Mouse (Mus musculus): ENCODE data around the gene Gsta2. TPM values are rescaled to one million over a fixed set of nuclear protein-coding genes. Genes with fewer than 3 reads are reported as not detected.
"Not testable (repeated sequence)": the region's sequence is repeated elsewhere in the genome, so short reads cannot be mapped to it uniquely, and the experiment has no call there.

The Gsta2 gene
- polyA plus RNA-seq, 1 experiment from 2014 or later, result 31.3 TPM

DNA sequence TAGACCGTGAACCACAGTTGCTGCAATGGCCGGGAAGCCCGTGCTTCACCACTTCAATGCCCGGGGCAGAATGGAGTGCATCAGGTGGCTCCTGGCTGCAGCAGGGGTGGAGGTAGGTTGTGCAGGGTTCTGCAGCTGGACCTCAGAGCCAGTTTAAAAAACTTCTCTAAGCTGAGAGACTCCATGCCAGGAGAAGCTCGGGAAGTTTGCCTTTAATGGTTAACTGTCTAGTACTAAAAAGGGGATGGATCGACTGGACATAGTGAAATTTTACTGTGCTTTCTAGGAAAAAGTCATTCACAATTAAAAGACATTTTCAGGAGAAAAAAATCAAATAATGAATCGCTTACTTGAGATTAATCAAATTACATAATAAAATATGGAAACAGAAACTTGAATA lies 60.8 kb downstream of the Gsta2 start:
- H3K9me3 ChIP-seq (replicated peaks; ENCODE audit: control insufficient read depth, low read length); H3K36me3 ChIP-seq (ENCODE audit: control insufficient read depth, insufficient read depth, low read length); H3K27me3 ChIP-seq (ENCODE audit: control insufficient read depth, insufficient read depth, low read length); H3K4me3 ChIP-seq (replicated peaks; ENCODE audit: low read length); H3K27ac ChIP-seq (ENCODE audit: low read length); ATAC-seq (ENCODE audit: insufficient read depth, low FRiP score); H3K4me2 ChIP-seq (ENCODE audit: low read depth, low read length); H3K4me1 ChIP-seq (ENCODE audit: control insufficient read depth, insufficient read depth, low read length); H3K9ac ChIP-seq (ENCODE audit: low read length): not testable (repeated sequence)
- WGBS, result 84% methylated on average over 4 of the region's 7 CpGs

GRCm38 (mm10) chr9:78293683-78294082 lies 61.9 kb downstream of the Gsta2 start:
- H3K9me3 ChIP-seq (replicated peaks; ENCODE audit: control insufficient read depth, low read length); H3K4me3 ChIP-seq (replicated peaks; ENCODE audit: low read length); H3K4me2 ChIP-seq (ENCODE audit: low read depth, low read length); H3K27me3 ChIP-seq (ENCODE audit: control insufficient read depth, insufficient read depth, low read length); H3K9ac ChIP-seq (ENCODE audit: low read length); H3K36me3 ChIP-seq (ENCODE audit: control insufficient read depth, insufficient read depth, low read length); H3K4me1 ChIP-seq (ENCODE audit: control insufficient read depth, insufficient read depth, low read length); ATAC-seq (ENCODE audit: insufficient read depth, low FRiP score); H3K27ac ChIP-seq (ENCODE audit: low read length): not testable (repeated sequence)
- 67% methylated on average over 1 of the region's 1 CpGs for WGBS

DNA sequence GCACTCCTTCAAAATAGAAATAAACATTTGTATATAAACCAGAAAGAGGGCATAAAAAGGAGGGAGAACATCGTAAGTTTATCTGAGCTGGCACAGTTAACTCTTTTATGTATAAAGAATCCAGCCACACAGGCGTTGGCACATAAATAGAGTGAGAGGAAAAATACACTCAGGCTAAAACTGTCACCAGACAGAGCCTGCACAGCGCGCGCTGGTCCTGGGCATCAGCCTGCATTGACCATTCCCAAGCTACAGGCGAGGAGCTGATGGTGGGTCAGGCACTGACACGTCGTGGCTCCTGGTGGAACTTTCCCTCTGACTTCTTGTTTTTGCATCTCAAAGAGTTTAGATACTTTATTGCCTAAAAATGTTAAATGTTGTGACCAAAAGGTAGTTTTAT lies 63.1 kb downstream of the Gsta2 start:
- ATAC-seq (ENCODE audit: insufficient read depth, low FRiP score); H3K4me1 ChIP-seq (ENCODE audit: control insufficient read depth, insufficient read depth, low read length); H3K9ac ChIP-seq (ENCODE audit: low read length); H3K27ac ChIP-seq (ENCODE audit: low read length); H3K9me3 ChIP-seq (replicated peaks; ENCODE audit: control insufficient read depth, low read length); H3K36me3 ChIP-seq (ENCODE audit: control insufficient read depth, insufficient read depth, low read length); H3K4me2 ChIP-seq (ENCODE audit: low read depth, low read length); H3K4me3 ChIP-seq (replicated peaks; ENCODE audit: low read length); H3K27me3 ChIP-seq (ENCODE audit: control insufficient read depth, insufficient read depth, low read length): not testable (repeated sequence)
- 77% methylated on average over 7 of the region's 8 CpGs for WGBS

DNA sequence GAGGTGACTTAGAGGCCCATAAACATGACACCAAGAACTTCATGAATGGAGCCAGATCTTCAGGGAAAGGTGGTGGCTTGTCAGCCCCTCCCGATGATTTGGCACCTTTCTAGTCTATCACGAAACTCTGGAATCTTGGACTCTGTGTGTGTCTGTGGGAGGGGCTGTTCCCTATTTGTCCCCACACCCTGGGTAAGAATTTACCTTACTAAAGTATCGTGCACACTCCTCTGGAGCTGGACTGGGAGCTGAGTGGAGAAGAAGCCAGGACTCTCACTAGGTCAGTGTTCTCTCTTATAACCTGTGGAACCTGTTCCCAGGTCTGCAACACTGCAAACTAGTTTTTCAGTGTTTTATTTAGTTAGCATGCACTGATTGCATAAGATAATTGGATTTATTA lies 65.9 kb downstream of the Gsta2 start, which contains the start of gene Gm10639:
Gene Gm10639 (plus strand): TSS at position 201 of the 400 bp plus-strand sequence.
- ATAC-seq (ENCODE audit: insufficient read depth, low FRiP score), result peak; percentile 88; the same call in 1 of the 2 replicates
- H3K27ac ChIP-seq (ENCODE audit: low read length), result not testable (repeated sequence)

DNA sequence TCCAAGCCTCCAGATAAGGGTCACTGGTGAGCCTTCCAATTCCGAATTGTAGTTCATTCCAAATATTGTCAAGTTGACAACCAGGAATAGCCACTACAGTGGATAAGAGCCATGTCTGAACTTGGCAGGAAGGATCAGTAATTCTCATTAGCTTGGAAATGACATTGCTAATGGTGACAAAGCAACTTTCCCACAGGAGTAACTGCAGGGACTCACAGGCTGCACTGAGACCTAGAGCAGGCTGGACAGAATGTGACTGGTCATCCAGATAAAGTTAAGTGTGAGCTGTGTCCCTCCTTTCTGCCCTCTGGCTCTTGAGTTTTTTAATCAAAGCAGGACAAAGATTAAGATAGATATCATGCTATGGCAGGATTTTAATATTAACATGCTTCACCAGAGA lies 66.5 kb downstream of the Gsta2 start:
- not testable (repeated sequence) for ATAC-seq (ENCODE audit: insufficient read depth, low FRiP score); H3K9ac ChIP-seq (ENCODE audit: low read length); H3K9me3 ChIP-seq (replicated peaks; ENCODE audit: control insufficient read depth, low read length); H3K27me3 ChIP-seq (ENCODE audit: control insufficient read depth, insufficient read depth, low read length); H3K4me3 ChIP-seq (replicated peaks; ENCODE audit: low read length); H3K4me2 ChIP-seq (ENCODE audit: low read depth, low read length); H3K4me1 ChIP-seq (ENCODE audit: control insufficient read depth, insufficient read depth, low read length); H3K36me3 ChIP-seq (ENCODE audit: control insufficient read depth, insufficient read depth, low read length); H3K27ac ChIP-seq (ENCODE audit: low read length)
- WGBS, result 70% methylated on average over 1 of the region's 1 CpGs

More for the DNA sequence above, 65.9 kb downstream of the Gsta2 start, which contains the start of gene Gm10639:
- H3K27me3 ChIP-seq (ENCODE audit: control insufficient read depth, insufficient read depth, low read length); H3K4me3 ChIP-seq (replicated peaks; ENCODE audit: low read length); H3K9me3 ChIP-seq (replicated peaks; ENCODE audit: control insufficient read depth, low read length); H3K36me3 ChIP-seq (ENCODE audit: control insufficient read depth, insufficient read depth, low read length); H3K4me2 ChIP-seq (ENCODE audit: low read depth, low read length); H3K4me1 ChIP-seq (ENCODE audit: control insufficient read depth, insufficient read depth, low read length); H3K9ac ChIP-seq (ENCODE audit: low read length): not testable (repeated sequence)
- WGBS, result 60% methylated on average over 3 of the region's 3 CpGs

DNA sequence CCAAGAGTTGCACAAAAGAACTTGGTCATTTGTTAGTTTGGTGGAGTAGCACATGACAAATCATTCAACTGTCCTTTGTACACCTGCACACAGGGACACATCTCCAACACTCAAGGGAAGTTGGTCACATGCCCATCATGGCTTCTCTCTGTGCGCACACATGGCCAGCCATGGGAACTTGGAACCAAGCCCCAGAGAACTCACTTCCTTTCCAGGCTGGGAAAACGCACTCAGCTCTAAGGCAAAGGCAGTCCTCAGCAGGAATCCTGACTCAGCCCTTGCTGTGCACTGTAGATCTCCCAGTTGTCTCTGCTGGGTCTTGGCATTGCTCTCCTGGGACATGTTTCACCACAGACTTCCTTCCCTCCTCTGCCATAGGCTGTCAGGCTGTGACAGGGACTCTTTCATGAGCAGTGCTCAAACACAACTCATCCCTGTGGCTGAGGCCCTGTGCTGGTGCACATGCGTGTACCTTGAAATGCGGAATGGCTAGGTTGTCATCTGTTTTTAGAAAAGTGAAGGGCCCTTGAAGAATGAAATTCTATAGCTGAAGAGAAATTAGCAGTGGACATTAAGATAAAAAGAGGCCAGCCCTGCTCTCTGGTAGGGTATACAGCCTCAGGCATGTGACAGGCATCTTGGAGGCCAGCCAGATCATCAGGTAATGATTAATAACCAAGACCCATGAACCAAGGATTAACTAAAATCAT lies 73.4 kb downstream of the Gsta2 start:
- not testable (repeated sequence) for H3K9ac ChIP-seq (ENCODE audit: low read length); H3K4me1 ChIP-seq (ENCODE audit: control insufficient read depth, insufficient read depth, low read length); H3K36me3 ChIP-seq (ENCODE audit: control insufficient read depth, insufficient read depth, low read length); H3K27me3 ChIP-seq (ENCODE audit: control insufficient read depth, insufficient read depth, low read length); H3K9me3 ChIP-seq (replicated peaks; ENCODE audit: control insufficient read depth, low read length); H3K4me2 ChIP-seq (ENCODE audit: low read depth, low read length); H3K4me3 ChIP-seq (replicated peaks; ENCODE audit: low read length)
- 63% methylated on average over 4 of the region's 4 CpGs for WGBS
- ATAC-seq (ENCODE audit: insufficient read depth, low FRiP score), result peak; percentile 94
- peak overlapping the region; percentile 23; the same call in 1 of the 2 replicates for H3K27ac ChIP-seq (ENCODE audit: low read length)

Other genes starting within 250 kb of the Gsta2 start
- gene Fbxo9, start 246.7 kb downstream of the Gsta2 start, polyA plus RNA-seq (2015; fragmentation: Nextera tagmentation; extraction: Ambion mirVana), result 35.7 and 36.2 TPM in 2 replicates
- gene Ick, start 246.6 kb downstream of the Gsta2 start, polyA plus RNA-seq (2015; fragmentation: Nextera tagmentation; extraction: Ambion mirVana), result 25.3 and 25.6 TPM in 2 replicates
- gene Gsta4, start 173.0 kb downstream of the Gsta2 start, polyA plus RNA-seq (2015; fragmentation: Nextera tagmentation; extraction: Ambion mirVana), result 784 and 968 TPM in 2 replicates
- 109 and 152 TPM in 2 replicates for gene Gsta1, start 125.1 kb downstream of the Gsta2 start, polyA plus RNA-seq (2015; fragmentation: Nextera tagmentation; extraction: Ambion mirVana)
- gene Gm3776, start 98.7 kb downstream of the Gsta2 start, polyA plus RNA-seq (2015; fragmentation: Nextera tagmentation; extraction: Ambion mirVana), result 87.2 and 133 TPM in 2 replicates
- 0.36 and 0.65 TPM in 2 replicates for gene Gm10639, start 65.9 kb downstream of the Gsta2 start, polyA plus RNA-seq (2015; fragmentation: Nextera tagmentation; extraction: Ambion mirVana)
- not detected in 2 replicates for gene Omt2a, start 41.0 kb downstream of the Gsta2 start, polyA plus RNA-seq (2015; fragmentation: Nextera tagmentation; extraction: Ambion mirVana)
- gene Omt2b, start 28.2 kb downstream of the Gsta2 start, polyA plus RNA-seq (2015; fragmentation: Nextera tagmentation; extraction: Ambion mirVana), result not detected in 2 replicates
- 0.23 TPM in 1 of 2 replicates, not detected in the other for gene Dppa5a, start 12.4 kb upstream of the Gsta2 start, polyA plus RNA-seq (2015; fragmentation: Nextera tagmentation; extraction: Ambion mirVana)
- gene Ooep, start 22.9 kb upstream of the Gsta2 start, polyA plus RNA-seq (2015; fragmentation: Nextera tagmentation; extraction: Ambion mirVana), result 0.55 and 0.75 TPM in 2 replicates
- gene Ddx43, start 40.0 kb upstream of the Gsta2 start, polyA plus RNA-seq (2015; fragmentation: Nextera tagmentation; extraction: Ambion mirVana), result 0.14 and 0.15 TPM in 2 replicates
- gene Cgas, start 87.4 kb upstream of the Gsta2 start, polyA plus RNA-seq (2015; fragmentation: Nextera tagmentation; extraction: Ambion mirVana), result 2.2 and 2.9 TPM in 2 replicates
- gene Mto1, start 92.4 kb upstream of the Gsta2 start, polyA plus RNA-seq (2015; fragmentation: Nextera tagmentation; extraction: Ambion mirVana), result 24.4 and 26.0 TPM in 2 replicates
- gene Gm17324, start 93.0 kb upstream of the Gsta2 start, polyA plus RNA-seq (2015; fragmentation: Nextera tagmentation; extraction: Ambion mirVana), result 0.62 and 0.70 TPM in 2 replicates
- gene Eef1a1, start 133.4 kb upstream of the Gsta2 start, polyA plus RNA-seq (2015; fragmentation: Nextera tagmentation; extraction: Ambion mirVana), result 4,219 and 4,255 TPM in 2 replicates
- 21.4 and 23.2 TPM in 2 replicates for gene Slc17a5, start 232.3 kb upstream of the Gsta2 start, polyA plus RNA-seq (2015; fragmentation: Nextera tagmentation; extraction: Ambion mirVana)

Data from stomach, embryonic 16.5 days (tissue).